In genomic region chr6:38535366-38535690, GRCm38 (mm10) we compare ENCODE assay signal across 8 mouse cellular contexts. TPM values are rescaled to one million over a fixed set of nuclear protein-coding genes. Genes with fewer than 3 reads are reported as not detected.
DNase-seq lines count a peak whose midpoint lies in the region; ATAC-seq and TF ChIP-seq lines count a peak whose summit lies in the region.

No protein-coding gene starts in this region.

- no peak for DNase-seq in heart, embryonic 10.5 days (ENCODE audit: low spot score)
- DNase-seq in heart, postnatal 25 days (ENCODE audit: low spot score) = no peak
- no peak for DNase-seq in liver, embryonic 14.5 days (ENCODE audit: low read depth in 3 of 3, low spot score in 3 of 3)
- no peak for DNase-seq in layer of hippocampus, adult 9-10 months (ENCODE audit: low spot score)
- DNase-seq in left cerebral cortex, adult 18-20 months (ENCODE audit: low spot score in 2 of 2) = no peak
- DNase-seq in right cerebral cortex, postnatal 14 days = no peak

- H3K9ac ChIP-seq in forebrain, embryonic 12.5 days = peak overlapping the region; percentile 89
- H3K9ac ChIP-seq in liver, embryonic 14.5 days (replicated peaks) = peak overlapping the region; percentile 88

- intact Hi-C loops in heart, postnatal 25 days (cut with DNase I) = loop anchor here (1.0 to 10.0 kb wide), 2 partner anchors 14 to 339 kb away; partner anchors contain the start of genes Hipk2 and Tbxas1

- H3K4me1 ChIP-seq in heart, embryonic 10.5 days = peaks cover 8% of the 10 kb centered on the region; the same call in 1 of the 2 replicates
- H3K4me1 ChIP-seq in forebrain, embryonic 12.5 days = peaks cover 9% of the 10 kb centered on the region
- H3K4me1 ChIP-seq in liver, embryonic 14.5 days (replicated peaks; ENCODE audit: control insufficient read depth in 2 of 2, insufficient read depth in 2 of 2, low read length in 1 of 2) = peaks cover 2 to 12% of the 10 kb centered on the region in 2 experiments

- TF ChIP-seq CTCF in C2C12 (IDR thresholded peaks at IDR 0.05; ENCODE audit: control insufficient read depth, insufficient read depth, insufficient read length) = no peak
- TF ChIP-seq CTCF in liver, embryonic 14.5 days (IDR thresholded peaks at IDR 0.05; ENCODE audit: low read depth) = no peak

- peak overlapping the region; percentile 82 for H3K4me3 ChIP-seq in heart, embryonic 10.5 days
- peak overlapping the region; percentile 96 for H3K4me3 ChIP-seq in C2C12 (ENCODE audit: insufficient read depth, poor library complexity, severe bottlenecking)
- H3K4me3 ChIP-seq in forebrain, embryonic 12.5 days (replicated peaks) = peak overlapping the region; percentile 73
- peak overlapping the region; percentile 79 to 88 for H3K4me3 ChIP-seq in liver, embryonic 14.5 days (ENCODE audit: insufficient read depth in 1 of 2, low read depth in 2 of 2, low read length in 2 of 2)

- no peak for ATAC-seq in forebrain, embryonic 12.5 days (ENCODE audit: low FRiP score)
- ATAC-seq in liver, embryonic 14.5 days (ENCODE audit: insufficient read depth) = no peak

- H3K9me3 ChIP-seq in heart, embryonic 10.5 days = no peaks in the 10 kb centered on the region
- H3K9me3 ChIP-seq in forebrain, embryonic 12.5 days = no peaks in the 10 kb centered on the region
- no peaks in the 10 kb centered on the region for H3K9me3 ChIP-seq in liver, embryonic 14.5 days (ENCODE audit: control insufficient read depth, low read length)

- no peaks in the 10 kb centered on the region for H3K79me3 ChIP-seq in C2C12 (ENCODE audit: low read depth)

- peaks cover 14% of the 10 kb centered on the region for H3K36me3 ChIP-seq in heart, embryonic 10.5 days
- no peaks in the 10 kb centered on the region for H3K36me3 ChIP-seq in C2C12 (ENCODE audit: control insufficient read depth, insufficient read depth)
- 0 out of 2 replicates have a peak, but pooled peaks cover 6% of the 10 kb centered on the region for H3K36me3 ChIP-seq in forebrain, embryonic 12.5 days (replicated peaks)
- no peaks in the 10 kb centered on the region for H3K36me3 ChIP-seq in liver, embryonic 14.5 days (replicated peaks; ENCODE audit: control insufficient read depth, insufficient read depth, low read depth)

- no peak for TF ChIP-seq EP300 in liver, embryonic 14.5 days (IDR thresholded peaks at IDR 0.05; ENCODE audit: low read depth)

- peak overlapping the region; percentile 58 for H3K4me2 ChIP-seq in forebrain, embryonic 12.5 days
- H3K4me2 ChIP-seq in liver, embryonic 14.5 days (ENCODE audit: low read depth) = peak overlapping the region; percentile 79

- peak overlapping the region; percentile 99 for H3ac ChIP-seq in C2C12 (ENCODE audit: control insufficient read depth, insufficient read length, low read depth)

- WGBS in heart, embryonic 10.5 days = 4% methylated on average over 9 of the region's 9 CpGs
- 2% methylated on average over 9 of the region's 9 CpGs for WGBS in forebrain, embryonic 12.5 days
- WGBS in liver, embryonic 14.5 days (ENCODE audit: insufficient replicate concordance) = 0% methylated on average over 9 of the region's 9 CpGs

- no peaks in the 10 kb centered on the region for H3K27me3 ChIP-seq in heart, embryonic 10.5 days (ENCODE audit: insufficient read depth, poor library complexity, severe bottlenecking)
- H3K27me3 ChIP-seq in C2C12 (ENCODE audit: control insufficient read depth, insufficient read depth, insufficient read length) = no peaks in the 10 kb centered on the region
- H3K27me3 ChIP-seq in forebrain, embryonic 12.5 days = no peaks in the 10 kb centered on the region
- H3K27me3 ChIP-seq in liver, embryonic 14.5 days (ENCODE audit: control insufficient read depth, insufficient read depth, low read length) = no peaks in the 10 kb centered on the region

- H3K79me2 ChIP-seq in C2C12 (ENCODE audit: control insufficient read depth, insufficient read depth) = peaks cover 9% of the 10 kb centered on the region

- H3K27ac ChIP-seq in heart, embryonic 10.5 days = peak overlapping the region; percentile 98
- peak overlapping the region; percentile 97 for H3K27ac ChIP-seq in forebrain, embryonic 12.5 days
- peak overlapping the region; percentile 61 for H3K27ac ChIP-seq in liver, embryonic 14.5 days

TF ChIP-seq in C2C12, 6 proteins besides CTCF, POLR2A, EP300 and RAD21:
- TF ChIP-seq CEBPB (IDR thresholded peaks at IDR 0.05; ENCODE audit: low read depth) (no peak), MYOD1 (IDR thresholded peaks at IDR 0.05; ENCODE audit: control insufficient read depth, insufficient read length, low read depth) (no peak), MAX (IDR thresholded peaks at IDR 0.05) (no peak), FOSL1 (IDR thresholded peaks at IDR 0.05; ENCODE audit: insufficient read depth, low read length, poor library complexity, severe bottlenecking) (no peak), USF1 (IDR thresholded peaks at IDR 0.05; ENCODE audit: low read depth) (no peak), MYOG (IDR thresholded peaks at IDR 0.05; ENCODE audit: control insufficient read depth, extremely low read depth, insufficient read length) (no peak)
TF ChIP-seq in C2C12: peak in this region for 0.

RNA-seq across cellular contexts. Expression of gene Fmc1, which starts 2.0 kb away (rescaled TPM):
- 138 and 187 TPM in 2 replicates for polyA plus RNA-seq in heart, embryonic 10.5 days (2016; fragmentation: Nextera tagmentation; extraction: Ambion mirVana)
- total RNA-seq in heart, postnatal 25 days (2021) = 100 to 1,000 TPM; 231 to 256 TPM
- 109 TPM for polyA plus RNA-seq in C2C12 (2012; fragmentation: generic; extraction: Trizol)
- 129 and 134 TPM in 2 replicates for polyA plus RNA-seq in forebrain, embryonic 12.5 days (2016; fragmentation: Nextera tagmentation; extraction: Ambion mirVana)
- 45.3 and 54.6 TPM in 2 replicates for polyA plus RNA-seq in liver, embryonic 14.5 days (2012; rRNA removed)
- polyA plus RNA-seq in liver, embryonic 14.5 days (2014; fragmentation: Nextera tagmentation; extraction: Ambion mirVana) = 91.8 and 93.7 TPM in 2 replicates
- 10 to 100 TPM; 55.8 to 57.9 TPM for total RNA-seq in left cerebral cortex, adult 18-20 months (2021)

RNA-seq across cellular contexts. Expression of gene Luc7l2, which starts 15.8 kb away (rescaled TPM):
- 32.8 and 33.5 TPM in 2 replicates for polyA plus RNA-seq in heart, embryonic 10.5 days (2016; fragmentation: Nextera tagmentation; extraction: Ambion mirVana)
- total RNA-seq in heart, postnatal 25 days (2021) = 10 to 100 TPM; 91.0 to 98.8 TPM
- polyA plus RNA-seq in C2C12 (2012; fragmentation: generic; extraction: Trizol) = 30.5 TPM
- polyA plus RNA-seq in forebrain, embryonic 12.5 days (2016; fragmentation: Nextera tagmentation; extraction: Ambion mirVana) = 39.2 and 46.7 TPM in 2 replicates
- 28.0 and 57.2 TPM in 2 replicates for polyA plus RNA-seq in liver, embryonic 14.5 days (2012; rRNA removed)
- 18.0 and 18.6 TPM in 2 replicates for polyA plus RNA-seq in liver, embryonic 14.5 days (2014; fragmentation: Nextera tagmentation; extraction: Ambion mirVana)
- 100 to 1,000 TPM; 141 to 156 TPM for total RNA-seq in left cerebral cortex, adult 18-20 months (2021)
